Mouse (Mus musculus): ENCODE results near the gene Slfn14. TPM values are rescaled to one million over a fixed set of nuclear protein-coding genes. Genes with fewer than 3 reads are reported as not detected.
"Not testable (repeated sequence)": the region's sequence is repeated elsewhere in the genome, so short reads cannot be mapped to it uniquely, and the experiment has no call there.

Gene Slfn14
- polyA plus RNA-seq, 1 experiment from 2014 or later: 1.7 TPM

GRCm38 (mm10) chr11:83233621-83234020 lies 52.9 kb downstream of the Slfn14 start:
- ATAC-seq (ENCODE audit: insufficient read depth, low FRiP score); H3K9me3 ChIP-seq (replicated peaks; ENCODE audit: control insufficient read depth, low read length); H3K4me2 ChIP-seq (ENCODE audit: low read depth, low read length); H3K27me3 ChIP-seq (ENCODE audit: control insufficient read depth, insufficient read depth, low read length); H3K27ac ChIP-seq (ENCODE audit: low read length); H3K4me3 ChIP-seq (replicated peaks; ENCODE audit: low read length); H3K4me1 ChIP-seq (ENCODE audit: control insufficient read depth, insufficient read depth, low read length); H3K36me3 ChIP-seq (ENCODE audit: control insufficient read depth, insufficient read depth, low read length); H3K9ac ChIP-seq (ENCODE audit: low read length): not testable (repeated sequence)
- 31% methylated on average over 5 of the region's 5 CpGs for WGBS

GRCm38 (mm10) chr11:83230966-83231365 lies 55.6 kb downstream of the Slfn14 start:
- 69% methylated on average over 3 of the region's 3 CpGs for WGBS
- ATAC-seq (ENCODE audit: insufficient read depth, low FRiP score): no peak
- no peak overlapping the region for H3K27ac ChIP-seq (ENCODE audit: low read length)

GRCm38 (mm10) chr11:83227926-83228723 lies 58.4 kb downstream of the Slfn14 start:
- Histone ChIP-seq H3K27ac (ENCODE audit: low read length) (no peak overlapping the region), H3K9me3 (replicated peaks; ENCODE audit: control insufficient read depth, low read length) (no peaks in the 10 kb centered on the region), H3K4me1 (ENCODE audit: control insufficient read depth, insufficient read depth, low read length) (no peaks in the 10 kb centered on the region), H3K9ac (ENCODE audit: low read length) (no peak overlapping the region), H3K36me3 (ENCODE audit: control insufficient read depth, insufficient read depth, low read length) (no peaks in the 10 kb centered on the region), H3K27me3 (ENCODE audit: control insufficient read depth, insufficient read depth, low read length) (no peaks in the 10 kb centered on the region), H3K4me3 (replicated peaks; ENCODE audit: low read length) (no peak overlapping the region), H3K4me2 (ENCODE audit: low read depth, low read length) (no peak overlapping the region)
- no peak for ATAC-seq (ENCODE audit: insufficient read depth, low FRiP score)
- 77% methylated on average over 7 of the region's 7 CpGs for WGBS

More at GRCm38 (mm10) chr11:83230966-83231365, 55.6 kb downstream of the Slfn14 start:
- no peak overlapping the region for H3K4me2 ChIP-seq (ENCODE audit: low read depth, low read length)
- H3K4me3 ChIP-seq (replicated peaks; ENCODE audit: low read length): no peak overlapping the region
- no peaks in the 10 kb centered on the region for H3K36me3 ChIP-seq (ENCODE audit: control insufficient read depth, insufficient read depth, low read length)
- H3K9me3 ChIP-seq (replicated peaks; ENCODE audit: control insufficient read depth, low read length): no peaks in the 10 kb centered on the region
- no peaks in the 10 kb centered on the region for H3K4me1 ChIP-seq (ENCODE audit: control insufficient read depth, insufficient read depth, low read length)
- no peak overlapping the region for H3K9ac ChIP-seq (ENCODE audit: low read length)
- H3K27me3 ChIP-seq (ENCODE audit: control insufficient read depth, insufficient read depth, low read length): no peaks in the 10 kb centered on the region

- WGBS: 82% methylated on average over 9 of the region's 9 CpGs
- Histone ChIP-seq H3K4me2 (ENCODE audit: low read depth, low read length) (no peak overlapping the region), H3K4me1 (ENCODE audit: control insufficient read depth, insufficient read depth, low read length) (no peaks in the 10 kb centered on the region), H3K27ac (ENCODE audit: low read length) (no peak overlapping the region), H3K27me3 (ENCODE audit: control insufficient read depth, insufficient read depth, low read length) (no peaks in the 10 kb centered on the region), H3K9ac (ENCODE audit: low read length) (no peak overlapping the region), H3K36me3 (ENCODE audit: control insufficient read depth, insufficient read depth, low read length) (no peaks in the 10 kb centered on the region), H3K4me3 (replicated peaks; ENCODE audit: low read length) (peak overlapping the region; percentile 5), H3K9me3 (replicated peaks; ENCODE audit: control insufficient read depth, low read length) (no peaks in the 10 kb centered on the region)
- ATAC-seq (ENCODE audit: insufficient read depth, low FRiP score): no peak
Measured at GRCm38 (mm10) chr11:83225371-83225960, 61.1 kb downstream of the Slfn14 start.

Other genes with a start within 250 kb of the Slfn14 start
- gene Slfn2, start 221.6 kb downstream of the Slfn14 start, polyA plus RNA-seq (2015; fragmentation: Nextera tagmentation; extraction: Ambion mirVana): 9.3 and 9.5 TPM in 2 replicates
- gene Slfn1, start 169.9 kb downstream of the Slfn14 start, polyA plus RNA-seq (2015; fragmentation: Nextera tagmentation; extraction: Ambion mirVana): 1.4 and 1.5 TPM in 2 replicates
- gene Slfn4, start 111.5 kb downstream of the Slfn14 start, polyA plus RNA-seq (2015; fragmentation: Nextera tagmentation; extraction: Ambion mirVana): 0.61 and 0.87 TPM in 2 replicates
- 0.80 and 1.0 TPM in 2 replicates for gene Slfn3, start 95.4 kb downstream of the Slfn14 start, polyA plus RNA-seq (2015; fragmentation: Nextera tagmentation; extraction: Ambion mirVana)
- 50.0 and 50.5 TPM in 2 replicates for gene Ap2b1, start 12.3 kb upstream of the Slfn14 start, polyA plus RNA-seq (2015; fragmentation: Nextera tagmentation; extraction: Ambion mirVana)
- gene Pex12, start 15.9 kb upstream of the Slfn14 start, polyA plus RNA-seq (2015; fragmentation: Nextera tagmentation; extraction: Ambion mirVana): 13.6 and 15.0 TPM in 2 replicates
- 0.27 and 0.49 TPM in 2 replicates for gene Rasl10b, start 122.4 kb upstream of the Slfn14 start, polyA plus RNA-seq (2015; fragmentation: Nextera tagmentation; extraction: Ambion mirVana)
- gene Gas2l2, start 142.7 kb upstream of the Slfn14 start, polyA plus RNA-seq (2015; fragmentation: Nextera tagmentation; extraction: Ambion mirVana): 0.14 TPM in 2 replicates
- gene 1700020L24Rik, start 151.0 kb upstream of the Slfn14 start, polyA plus RNA-seq (2015; fragmentation: Nextera tagmentation; extraction: Ambion mirVana): 0.21 TPM in 1 of 2 replicates, not detected in the other
- gene Mmp28, start 176.3 kb upstream of the Slfn14 start, polyA plus RNA-seq (2015; fragmentation: Nextera tagmentation; extraction: Ambion mirVana): 3.3 and 4.3 TPM in 2 replicates
- 9.7 TPM in 2 replicates for gene Taf15, start 186.4 kb upstream of the Slfn14 start, polyA plus RNA-seq (2015; fragmentation: Nextera tagmentation; extraction: Ambion mirVana)
- not detected in 2 replicates for gene Heatr9, start 235.4 kb upstream of the Slfn14 start, polyA plus RNA-seq (2015; fragmentation: Nextera tagmentation; extraction: Ambion mirVana)
- gene Ccl5, start 243.8 kb upstream of the Slfn14 start, polyA plus RNA-seq (2015; fragmentation: Nextera tagmentation; extraction: Ambion mirVana): 1.00 and 1.0 TPM in 2 replicates